Mouse (Mus musculus) frontal cortex, postnatal 36 days (tissue): Measurements from ENCODE around the gene Zdhhc19.
"Not testable (repeated sequence)": the region's sequence is repeated elsewhere in the genome, so short reads cannot be mapped to it uniquely, and the experiment has no call there.

Source experiments
- DNase-seq, 2 experiments: peaks; one replicate each; pipeline ENCODE4 v3.0.0; 2022; ENCODE audit warnings: low spot score in 2 of 2

The Zdhhc19 gene

GRCm38 (mm10) chr16:32487234-32488111 lies 8.6 kb upstream of the Zdhhc19 start, which contains the start of gene Slc51a:
Slc51a (minus strand) TSS chr16:32487879.
- DNase-seq = no peak

GRCm38 (mm10) chr16:32488939-32489338 lies 7.1 kb upstream of the Zdhhc19 start:
- DNase-seq = no peak

GRCm38 (mm10) chr16:32494371-32494770 lies 1.7 kb upstream of the Zdhhc19 start:
- not testable (repeated sequence) for DNase-seq

- DNase-seq = no peak
These were observed 2.9 kb downstream of the Zdhhc19 start for GRCm38 (mm10) chr16:32498996-32499395.

- DNase-seq = peak; percentile 85 to 91
These were observed 3.5 kb downstream of the Zdhhc19 start for GRCm38 (mm10) chr16:32499430-32500037.

GRCm38 (mm10) chr16:32501459-32501858 lies 5.4 kb downstream of the Zdhhc19 start:
- no peak for DNase-seq

- DNase-seq = no peak
These were observed 6.7 kb downstream of the Zdhhc19 start for GRCm38 (mm10) chr16:32502621-32503335.

GRCm38 (mm10) chr16:32503633-32504032 lies 7.6 kb downstream of the Zdhhc19 start:
- DNase-seq = no peak

GRCm38 (mm10) chr16:32506298-32506697 lies 10.2 kb downstream of the Zdhhc19 start:
- no peak for DNase-seq

GRCm38 (mm10) chr16:32506868-32507267 lies 10.8 kb downstream of the Zdhhc19 start:
- DNase-seq = no peak

- peak; percentile 68 to 69 for DNase-seq
These were observed 11.3 kb downstream of the Zdhhc19 start for GRCm38 (mm10) chr16:32507407-32507806.

GRCm38 (mm10) chr16:32508035-32508434 lies 12.0 kb downstream of the Zdhhc19 start:
- no peak for DNase-seq

- DNase-seq = no peak
These were observed 12.5 kb downstream of the Zdhhc19 start for GRCm38 (mm10) chr16:32508506-32509065.

GRCm38 (mm10) chr16:32509066-32509942 lies 13.2 kb downstream of the Zdhhc19 start:
- DNase-seq = no peak

GRCm38 (mm10) chr16:32510399-32511337 lies 14.6 kb downstream of the Zdhhc19 start:
- DNase-seq = no peak

GRCm38 (mm10) chr16:32511338-32511734 lies 15.3 kb downstream of the Zdhhc19 start:
- no peak for DNase-seq

- no peak for DNase-seq
These were observed 15.9 kb downstream of the Zdhhc19 start for GRCm38 (mm10) chr16:32511827-32512490.

GRCm38 (mm10) chr16:32512921-32513320 lies 16.9 kb downstream of the Zdhhc19 start:
- DNase-seq = no peak

- no peak for DNase-seq
These were observed 17.3 kb downstream of the Zdhhc19 start for GRCm38 (mm10) chr16:32513401-32513800.
